8 mouse cellular contexts compared by ENCODE assay signal in genomic region chr12:76369206-76369977, GRCm38 (mm10). TPM values are rescaled to one million over a fixed set of nuclear protein-coding genes. Genes with fewer than 3 reads are reported as not detected.
DNase-seq lines count a peak whose midpoint lies in the region; ATAC-seq and TF ChIP-seq lines count a peak whose summit lies in the region.

Gene Zbtb25, minus strand, starts transcription at chr12:76369602.

- TF ChIP-seq EP300 in liver, embryonic 14.5 days (IDR thresholded peaks at IDR 0.05; ENCODE audit: low read depth), result no peak

- peak; percentile 46 for ATAC-seq in CD4-positive, CD25-positive, alpha-beta regulatory T cell, adult 4 months
- peak; percentile 82 for ATAC-seq in forebrain, embryonic 11.5 days (replicated peaks; ENCODE audit: low FRiP score)
- peak; percentile 64 for ATAC-seq in heart, embryonic 16.5 days (replicated peaks; ENCODE audit: extremely low read depth, insufficient read depth, low FRiP score)
- peak; percentile 73 for ATAC-seq in liver, embryonic 14.5 days (ENCODE audit: insufficient read depth)
- peak; percentile 79 for ATAC-seq in stomach, embryonic 15.5 days (ENCODE audit: insufficient read depth, low FRiP score, low read depth)

- H3K9me3 ChIP-seq in forebrain, embryonic 11.5 days (ENCODE audit: control insufficient read depth, low read length), result no peaks in the 10 kb centered on the region
- no peaks in the 10 kb centered on the region for H3K9me3 ChIP-seq in heart, embryonic 16.5 days (replicated peaks; ENCODE audit: control insufficient read depth, low read length)
- H3K9me3 ChIP-seq in liver, embryonic 14.5 days (ENCODE audit: control insufficient read depth, low read length), result no peaks in the 10 kb centered on the region
- no peaks in the 10 kb centered on the region for H3K9me3 ChIP-seq in stomach, embryonic 15.5 days

- TF ChIP-seq CTCF in liver, embryonic 14.5 days (IDR thresholded peaks at IDR 0.05; ENCODE audit: low read depth), result no peak

- peak within 1 kb of the TSS; percentile 98 for H3K27ac ChIP-seq in forebrain, embryonic 11.5 days (ENCODE audit: low read depth, low read length)
- peak within 1 kb of the TSS; percentile 99 for H3K27ac ChIP-seq in heart, embryonic 16.5 days (ENCODE audit: low read length)
- H3K27ac ChIP-seq in liver, embryonic 14.5 days, result peak within 1 kb of the TSS; percentile 77
- peak within 1 kb of the TSS; percentile 100 for H3K27ac ChIP-seq in stomach, embryonic 15.5 days

- H3K27me3 ChIP-seq in forebrain, embryonic 11.5 days (ENCODE audit: control insufficient read depth, insufficient read depth, low read length), result no peaks in the 10 kb centered on the region
- no peaks in the 10 kb centered on the region for H3K27me3 ChIP-seq in heart, embryonic 16.5 days (ENCODE audit: control insufficient read depth, insufficient read depth, low read length)
- H3K27me3 ChIP-seq in liver, embryonic 14.5 days (ENCODE audit: control insufficient read depth, insufficient read depth, low read length), result no peaks in the 10 kb centered on the region
- H3K27me3 ChIP-seq in stomach, embryonic 15.5 days (replicated peaks), result no peaks in the 10 kb centered on the region

- H3K4me3 ChIP-seq in forebrain, embryonic 11.5 days (ENCODE audit: low read depth, low read length), result peak within 1 kb of the TSS; percentile 91
- peak within 1 kb of the TSS; percentile 91 for H3K4me3 ChIP-seq in heart, embryonic 16.5 days (ENCODE audit: low read length)
- peak within 1 kb of the TSS; percentile 90 to 98 for H3K4me3 ChIP-seq in liver, embryonic 14.5 days (ENCODE audit: insufficient read depth in 1 of 2, low read depth in 2 of 2, low read length in 2 of 2)
- peak within 1 kb of the TSS; percentile 87 for H3K4me3 ChIP-seq in stomach, embryonic 15.5 days (replicated peaks)

- WGBS in forebrain, embryonic 11.5 days, result under 1% methylated on average over 76 of the region's 96 CpGs
- under 1% methylated on average over 61 of the region's 96 CpGs for WGBS in heart, embryonic 16.5 days
- under 1% methylated on average over 94 of the region's 96 CpGs for WGBS in liver, embryonic 14.5 days (ENCODE audit: insufficient replicate concordance)
- WGBS in stomach, embryonic 15.5 days, result under 1% methylated on average over 91 of the region's 96 CpGs

- no peaks in the 10 kb centered on the region for H3K36me3 ChIP-seq in forebrain, embryonic 11.5 days (ENCODE audit: control insufficient read depth, insufficient read depth, low read length)
- H3K36me3 ChIP-seq in heart, embryonic 16.5 days (ENCODE audit: control insufficient read depth, insufficient read depth), result no peaks in the 10 kb centered on the region
- no peaks in the 10 kb centered on the region for H3K36me3 ChIP-seq in liver, embryonic 14.5 days (replicated peaks; ENCODE audit: control insufficient read depth, insufficient read depth, low read depth)
- no peaks in the 10 kb centered on the region for H3K36me3 ChIP-seq in stomach, embryonic 15.5 days

- peak within 1 kb of the TSS; percentile 99 for H3K9ac ChIP-seq in forebrain, embryonic 11.5 days (ENCODE audit: low read length)
- peak within 1 kb of the TSS; percentile 98 for H3K9ac ChIP-seq in heart, embryonic 16.5 days (ENCODE audit: low read length)
- H3K9ac ChIP-seq in liver, embryonic 14.5 days (replicated peaks), result peak within 1 kb of the TSS; percentile 99
- peak within 1 kb of the TSS; percentile 99 for H3K9ac ChIP-seq in stomach, embryonic 15.5 days

- DNase-seq in c-Kit-negative CD71-positive TER-119-positive erythroid progenitor cells, embryonic 14.5 days (ENCODE audit: low read depth, low spot score), result peak; percentile 73
- peak; percentile 94 for DNase-seq in forebrain, embryonic 11.5 days (ENCODE audit: low spot score)
- peak; percentile 78 to 90 for DNase-seq in kidney, postnatal 36 days
- DNase-seq in liver, embryonic 14.5 days (ENCODE audit: low read depth in 3 of 3, low spot score in 3 of 3), result peak; percentile 70 to 76 (median 74)
- DNase-seq in neural tube, embryonic 10.5 days (ENCODE audit: extremely low spot score, low spot score), result peak; percentile 86

- H3K4me1 ChIP-seq in forebrain, embryonic 11.5 days (replicated peaks; ENCODE audit: control insufficient read depth, insufficient read depth, low read length), result peaks cover 12% of the 10 kb centered on the region; the same call in 1 of the 2 replicates
- peaks cover 53% of the 10 kb centered on the region for H3K4me1 ChIP-seq in heart, embryonic 16.5 days (ENCODE audit: control insufficient read depth, insufficient read depth, low read length)
- peaks cover 42 to 46% of the 10 kb centered on the region in 2 experiments for H3K4me1 ChIP-seq in liver, embryonic 14.5 days (replicated peaks; ENCODE audit: control insufficient read depth in 2 of 2, insufficient read depth in 2 of 2, low read length in 1 of 2)
- H3K4me1 ChIP-seq in stomach, embryonic 15.5 days, result peaks cover 38% of the 10 kb centered on the region

- H3K4me2 ChIP-seq in forebrain, embryonic 11.5 days (ENCODE audit: low read depth, low read length, severe bottlenecking), result peak within 1 kb of the TSS; percentile 85
- H3K4me2 ChIP-seq in heart, embryonic 16.5 days (ENCODE audit: low read depth, low read length), result peak within 1 kb of the TSS; percentile 83
- peak within 1 kb of the TSS; percentile 99 for H3K4me2 ChIP-seq in liver, embryonic 14.5 days (ENCODE audit: low read depth)
- H3K4me2 ChIP-seq in stomach, embryonic 15.5 days, result peak within 1 kb of the TSS; percentile 85

RNA-seq across cellular contexts. Expression of gene Zbtb25, which starts in this region (rescaled TPM):
- polyA plus RNA-seq in CD4-positive, CD25-positive, alpha-beta regulatory T cell, adult 4 months (2017; shearing (Covaris generic)), result 10 to 100 TPM; 12.7 to 13.8 TPM
- polyA plus RNA-seq in forebrain, embryonic 11.5 days (2014; fragmentation: Nextera tagmentation; extraction: Ambion mirVana), result 19.8 and 23.0 TPM in 2 replicates
- polyA plus RNA-seq in heart, embryonic 16.5 days (2015; fragmentation: Nextera tagmentation; extraction: Ambion mirVana), result 12.3 and 13.3 TPM in 2 replicates
- polyA plus RNA-seq in liver, embryonic 14.5 days (2012; rRNA removed), result 5.1 and 5.6 TPM in 2 replicates
- polyA plus RNA-seq in liver, embryonic 14.5 days (2014; fragmentation: Nextera tagmentation; extraction: Ambion mirVana), result 7.2 and 7.8 TPM in 2 replicates
- 13.7 and 14.5 TPM in 2 replicates for polyA plus RNA-seq in stomach, embryonic 15.5 days (2015; fragmentation: Nextera tagmentation; extraction: Ambion mirVana)

Comparison
In these comparisons a context has a peak if more than half of its experiments do, and no peak if none do; other contexts are left out.
1. Peak in every context shown above with its lines: DNase-seq, ATAC-seq, H3K4me3 ChIP-seq and H3K27ac ChIP-seq.